Mouse (Mus musculus) liver, embryonic 13.5 days (tissue): ENCODE data around the gene Ptprg. TPM values are rescaled to one million over a fixed set of nuclear protein-coding genes. Genes with fewer than 3 reads are reported as not detected.

Experiments
- ATAC-seq: fragments of 200-750 bp; cut with Nextera tagmentation; 2 replicates; pipeline ENCODE4 v1.8.0; 2017; ENCODE audit warnings: low read depth, mild to moderate bottlenecking, moderate number of reproducible peaks, moderate library complexity
- DNase-seq: peaks from one replicate; pipeline ENCODE4 v3.0.0; 2022
- H3K27ac ChIP-seq: fragments of 300-500 bp; sonication (generic); 2 replicates; pipeline ENCODE4 v1.5.1; 2015; ENCODE audit warnings: moderate library complexity, mild to moderate bottlenecking, inconsistent platforms
- H3K27me3 ChIP-seq: fragments of 300-500 bp; sonication (generic); 2 replicates; pipeline ENCODE4 v1.6.1; 2015; ENCODE audit warnings: mild to moderate bottlenecking, inconsistent platforms
- H3K36me3 ChIP-seq: fragments of 300-500 bp; sonication (generic); 2 replicates; pipeline ENCODE4 v1.6.1; 2015; ENCODE audit warnings: mild to moderate bottlenecking, inconsistent platforms
- H3K4me1 ChIP-seq: fragments of 300-500 bp; sonication (generic); replicated peaks from 2 replicates; pipeline ENCODE4 v1.6.1; 2015; ENCODE audit warnings: inconsistent platforms
- H3K4me2 ChIP-seq: fragments of 300-500 bp; sonication (generic); 2 replicates; pipeline ENCODE4 v1.6.1; 2015; ENCODE audit warnings: inconsistent platforms, mild to moderate bottlenecking, moderate library complexity
- H3K4me3 ChIP-seq: fragments of 300-500 bp; sonication (generic); replicated peaks from 2 replicates; pipeline ENCODE4 v1.5.1; 2015; ENCODE audit warnings: mild to moderate bottlenecking, inconsistent platforms
- H3K9ac ChIP-seq: fragments of 300-500 bp; sonication (generic); 2 replicates; pipeline ENCODE4 v1.6.1; 2015; ENCODE audit warnings: mild to moderate bottlenecking, inconsistent platforms
- H3K9me3 ChIP-seq: fragments of 300-500 bp; sonication (generic); replicated peaks from 2 replicates; pipeline ENCODE4 v1.6.1; 2016; ENCODE audit warnings: inconsistent platforms
- WGBS: fragments of 180-500 bp; shearing (Covaris S2); methylation state at CpG from one replicate; pipeline ENCODE4 v1.1.7; 2015; ENCODE audit not compliant: insufficient replicate concordance; 5-methylcytosine and 5-hydroxymethylcytosine counted together
- polyA plus RNA-seq: library from polyadenylated mRNA; unstranded; fragments of >200 nt; fragmentation: Nextera tagmentation; extraction: Ambion mirVana; gene quantifications from 2 replicates; pipeline ENCODE4 v1.2.1, GENCODE M21; 2015

Gene Ptprg
- polyA plus RNA-seq, 1 experiment from 2014 or later: 1.5 TPM

DNA sequence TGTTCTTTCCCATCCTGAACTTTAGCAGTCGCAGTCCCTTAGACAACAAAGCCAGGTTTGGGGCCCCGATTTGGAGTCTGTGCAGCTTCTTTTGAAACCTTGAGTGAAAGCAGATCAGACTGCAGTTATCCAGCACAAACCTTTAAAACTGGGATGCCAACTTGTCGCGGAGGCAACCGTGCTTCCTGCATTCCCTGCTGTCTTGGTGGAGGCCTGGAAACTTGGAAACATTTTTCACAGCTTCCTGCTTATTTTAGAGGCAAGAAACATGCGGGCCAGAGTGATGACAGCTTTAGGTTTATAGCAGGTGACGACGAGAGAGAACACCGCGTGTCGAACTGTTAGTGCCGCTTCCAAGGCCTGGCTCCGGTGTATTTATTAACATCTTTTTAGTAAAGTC lies 342.2 kb downstream of the Ptprg start:
- no peaks in the 10 kb centered on the region for H3K4me1 ChIP-seq
- no peak for DNase-seq
- no peak overlapping the region for H3K4me3 ChIP-seq
- ATAC-seq: no peak
- no peaks in the 10 kb centered on the region for H3K36me3 ChIP-seq
- H3K9me3 ChIP-seq: no peaks in the 10 kb centered on the region
- no peak overlapping the region for H3K4me2 ChIP-seq
- H3K27ac ChIP-seq: no peak overlapping the region
- no peak overlapping the region for H3K9ac ChIP-seq
- H3K27me3 ChIP-seq: no peaks in the 10 kb centered on the region
- WGBS: 74% methylated on average over 13 of the region's 13 CpGs

DNA sequence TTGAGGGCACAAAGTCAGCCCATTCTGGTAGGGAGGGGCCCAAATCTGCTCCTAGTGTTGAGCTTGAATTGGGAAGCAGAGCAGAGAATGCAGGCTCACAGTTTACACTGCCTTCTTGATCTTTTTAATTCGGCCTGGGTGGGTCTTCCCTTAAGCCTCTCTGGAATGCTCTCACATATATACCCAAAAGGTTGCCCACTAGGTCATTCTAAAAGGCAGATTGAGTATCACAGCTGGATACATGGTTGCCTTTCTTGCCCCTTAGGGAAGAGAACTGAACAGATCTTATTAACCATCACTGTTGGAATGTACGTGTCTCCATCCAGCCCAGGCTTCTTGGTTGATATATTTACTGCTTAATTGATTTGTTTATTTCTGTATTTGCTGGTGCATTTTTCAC lies 349.5 kb downstream of the Ptprg start:
- Histone ChIP-seq H3K9me3 (no peaks in the 10 kb centered on the region), H3K4me1 (no peaks in the 10 kb centered on the region), H3K9ac (no peak overlapping the region), H3K36me3 (no peaks in the 10 kb centered on the region), H3K4me2 (no peak overlapping the region), H3K4me3 (no peak overlapping the region), H3K27me3 (no peaks in the 10 kb centered on the region), H3K27ac (no peak overlapping the region)
- ATAC-seq (no peak), DNase-seq (no peak)
- WGBS: 52% methylated on average over 2 of the region's 2 CpGs

DNA sequence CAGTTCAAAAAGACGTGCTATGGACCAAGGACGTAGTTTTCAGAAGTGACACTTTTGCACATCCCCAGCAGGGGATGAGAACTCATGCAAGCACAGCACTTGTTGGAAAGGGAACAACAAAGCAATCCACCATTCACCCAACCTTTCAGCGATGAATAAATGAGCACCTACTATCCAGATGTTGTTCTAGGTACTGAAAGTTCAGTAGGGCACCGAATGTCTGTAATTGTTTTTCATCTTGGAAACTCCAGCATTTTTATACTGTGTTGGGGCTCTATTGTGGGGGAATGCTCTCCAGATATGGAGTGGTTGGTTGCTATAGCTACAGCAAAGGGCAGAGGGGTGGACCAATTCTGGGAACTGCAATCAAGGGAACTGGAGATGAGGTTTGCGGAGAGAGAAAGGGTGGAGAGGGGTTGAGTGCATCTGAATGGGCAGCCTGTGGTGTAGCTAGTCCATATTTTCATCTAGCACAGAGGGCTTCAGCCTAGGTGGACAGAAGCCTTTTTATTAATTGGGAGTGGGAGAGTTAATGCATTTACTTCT lies 352.9 kb downstream of the Ptprg start:
- Histone ChIP-seq H3K4me2 (no peak overlapping the region), H3K9me3 (no peaks in the 10 kb centered on the region), H3K36me3 (no peaks in the 10 kb centered on the region), H3K27me3 (no peaks in the 10 kb centered on the region), H3K27ac (no peak overlapping the region), H3K4me3 (no peak overlapping the region), H3K9ac (no peak overlapping the region), H3K4me1 (no peaks in the 10 kb centered on the region)
- 71% methylated on average over 5 of the region's 5 CpGs for WGBS
- DNase-seq: no peak
- ATAC-seq: no peak

DNA sequence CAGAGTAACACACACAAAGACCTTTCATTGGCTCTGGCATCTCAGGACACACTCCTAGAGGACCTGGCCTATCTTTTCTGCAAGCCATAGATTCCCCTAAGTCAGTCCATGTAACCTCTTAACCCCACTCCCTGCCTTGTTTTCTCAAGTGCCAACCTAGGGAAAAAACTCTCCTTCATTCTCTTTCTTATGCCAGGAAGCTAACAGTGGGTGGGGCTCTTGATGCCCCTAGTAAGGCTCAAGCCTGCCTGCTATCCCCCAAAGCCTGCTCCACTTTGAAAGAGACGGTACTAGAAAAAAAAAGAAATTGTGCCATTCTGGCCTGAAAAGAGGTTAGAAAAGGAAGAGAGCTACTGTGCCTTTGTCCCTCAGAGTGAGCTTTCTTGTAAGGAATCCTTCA lies 358.9 kb downstream of the Ptprg start:
- WGBS: 82% methylated on average over 1 of the region's 1 CpGs

DNA sequence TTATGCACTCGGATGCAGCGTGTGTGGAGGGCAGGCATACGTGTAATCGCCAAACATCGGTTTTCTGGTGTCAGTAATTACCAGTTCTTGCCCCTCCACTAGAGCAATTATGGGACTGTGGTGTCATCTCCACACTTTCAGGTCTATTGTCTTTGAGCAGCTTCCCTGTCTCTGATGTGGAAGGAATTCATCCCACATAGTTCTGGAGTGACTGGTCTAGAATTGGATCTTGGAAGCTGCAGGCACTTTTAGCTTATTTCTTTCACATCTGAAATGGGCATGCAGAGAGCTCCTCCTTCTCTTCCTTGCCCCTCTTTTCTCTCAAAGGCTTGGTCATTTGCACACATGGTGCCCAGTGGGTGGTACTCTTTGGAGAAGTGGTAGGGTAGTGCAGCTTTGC lies 363.9 kb downstream of the Ptprg start:
- Histone ChIP-seq H3K27me3 (no peaks in the 10 kb centered on the region), H3K36me3 (no peaks in the 10 kb centered on the region), H3K9ac (no peak overlapping the region), H3K9me3 (no peaks in the 10 kb centered on the region), H3K4me1 (no peaks in the 10 kb centered on the region), H3K27ac (no peak overlapping the region), H3K4me2 (no peak overlapping the region), H3K4me3 (no peak overlapping the region)
- ATAC-seq: no peak
- no peak for DNase-seq
- WGBS: 79% methylated on average over 5 of the region's 5 CpGs

More for the DNA sequence above, 358.9 kb downstream of the Ptprg start:
- H3K27ac ChIP-seq: no peak overlapping the region
- H3K27me3 ChIP-seq: no peaks in the 10 kb centered on the region
- H3K9me3 ChIP-seq: no peaks in the 10 kb centered on the region
- no peaks in the 10 kb centered on the region for H3K36me3 ChIP-seq
- no peak overlapping the region for H3K4me2 ChIP-seq
- H3K9ac ChIP-seq: no peak overlapping the region
- no peaks in the 10 kb centered on the region for H3K4me1 ChIP-seq
- no peak overlapping the region for H3K4me3 ChIP-seq
- DNase-seq: no peak
- no peak for ATAC-seq

DNA sequence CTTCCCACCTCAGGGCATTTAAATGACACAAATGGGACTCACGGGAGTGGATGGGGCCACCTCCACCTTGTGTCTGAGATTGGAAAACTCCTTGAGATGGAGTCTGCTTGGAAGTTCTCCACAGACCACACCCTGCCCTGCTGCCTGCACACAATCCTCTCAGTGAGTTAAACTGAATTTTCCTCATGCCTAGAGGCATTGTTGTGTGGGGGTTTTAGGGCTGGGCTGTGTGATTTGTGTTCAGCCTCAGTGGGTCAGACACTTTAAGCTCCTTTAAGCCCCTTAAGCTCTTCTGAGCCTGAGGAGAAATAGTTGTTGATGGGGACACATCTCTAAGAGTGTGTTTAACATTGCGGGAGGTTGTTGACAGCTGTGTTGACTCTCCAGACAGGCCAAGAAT lies 375.2 kb downstream of the Ptprg start:
- Histone ChIP-seq H3K4me1 (no peaks in the 10 kb centered on the region), H3K4me2 (no peak overlapping the region), H3K27me3 (no peaks in the 10 kb centered on the region), H3K27ac (no peak overlapping the region), H3K36me3 (no peaks in the 10 kb centered on the region), H3K9me3 (no peaks in the 10 kb centered on the region), H3K9ac (no peak overlapping the region), H3K4me3 (no peak overlapping the region)
- 72% methylated on average over 2 of the region's 2 CpGs for WGBS
- DNase-seq (no peak), ATAC-seq (no peak)

DNA sequence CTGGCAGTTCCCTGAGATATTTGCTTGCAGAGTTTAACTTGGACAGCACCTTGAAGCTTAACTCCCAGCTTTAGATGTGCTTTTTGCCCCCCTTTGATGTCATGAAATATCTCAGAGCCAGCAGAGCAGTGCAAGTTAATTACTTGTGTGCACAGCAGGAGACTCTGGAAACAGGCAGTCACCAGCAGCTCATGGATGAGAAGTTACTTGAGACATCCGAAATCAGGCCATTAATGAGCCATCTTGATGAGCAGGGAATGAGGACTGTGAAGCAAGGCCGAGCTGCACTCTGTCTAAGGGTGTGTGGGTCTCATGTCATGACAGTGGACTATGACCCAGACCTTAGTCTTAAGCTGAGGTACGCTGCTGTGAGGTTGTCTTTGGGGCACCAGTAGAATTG lies 379.2 kb downstream of the Ptprg start:
- Histone ChIP-seq H3K4me3 (no peak overlapping the region), H3K9me3 (no peaks in the 10 kb centered on the region), H3K4me1 (no peaks in the 10 kb centered on the region), H3K27me3 (no peaks in the 10 kb centered on the region), H3K27ac (no peak overlapping the region), H3K4me2 (no peak overlapping the region), H3K9ac (no peak overlapping the region), H3K36me3 (no peaks in the 10 kb centered on the region)
- DNase-seq: no peak
- ATAC-seq: no peak
- 48% methylated on average over 3 of the region's 3 CpGs for WGBS

DNA sequence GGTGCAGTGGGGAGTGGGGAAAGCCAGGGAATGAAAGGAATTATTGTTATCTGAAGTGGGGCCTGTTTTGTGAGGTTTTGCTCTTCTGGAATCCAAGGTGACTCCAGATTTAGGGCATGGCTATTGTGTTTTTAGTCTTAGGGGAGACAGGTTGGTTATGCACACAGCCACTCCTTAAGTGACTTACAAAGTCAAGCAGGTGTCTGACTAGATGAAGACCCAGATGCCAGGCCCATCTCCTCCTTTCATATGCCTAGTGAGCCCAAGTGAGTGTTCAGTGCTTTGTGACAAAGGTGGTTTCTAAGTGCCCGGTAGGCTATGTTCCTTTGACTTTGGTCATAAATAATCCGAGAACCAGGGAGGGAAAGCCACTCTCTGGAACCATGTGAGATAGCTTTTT lies 381.2 kb downstream of the Ptprg start:
- Histone ChIP-seq H3K4me1 (no peaks in the 10 kb centered on the region), H3K27me3 (no peaks in the 10 kb centered on the region), H3K4me3 (no peak overlapping the region), H3K9ac (no peak overlapping the region), H3K27ac (no peak overlapping the region), H3K9me3 (no peaks in the 10 kb centered on the region), H3K4me2 (no peak overlapping the region), H3K36me3 (no peaks in the 10 kb centered on the region)
- WGBS: 66% methylated on average over 2 of the region's 2 CpGs
- DNase-seq (no peak), ATAC-seq (no peak)

DNA sequence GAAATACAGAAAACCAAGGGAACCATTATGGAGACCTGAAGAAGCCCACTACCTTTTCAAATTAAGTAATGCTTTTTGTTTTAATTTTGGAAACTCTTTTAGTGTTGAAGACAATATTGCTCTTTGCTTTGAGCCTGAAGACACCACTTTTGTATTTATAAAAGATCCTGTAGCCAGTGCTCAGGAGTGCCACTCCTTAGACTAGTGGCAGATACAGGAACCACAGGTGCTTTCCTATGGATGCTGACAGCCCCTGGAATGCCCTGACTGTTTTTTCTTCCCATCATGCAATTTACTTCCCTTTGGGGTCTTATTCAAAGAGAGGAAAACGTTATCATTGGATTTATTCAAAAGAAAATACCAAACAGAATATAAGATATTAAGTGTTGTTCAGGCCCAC lies 381.9 kb downstream of the Ptprg start:
- DNase-seq: no peak
- Histone ChIP-seq H3K9ac (no peak overlapping the region), H3K36me3 (no peaks in the 10 kb centered on the region), H3K27ac (no peak overlapping the region), H3K9me3 (no peaks in the 10 kb centered on the region), H3K4me3 (no peak overlapping the region), H3K4me2 (no peak overlapping the region), H3K4me1 (no peaks in the 10 kb centered on the region), H3K27me3 (no peaks in the 10 kb centered on the region)
- no peak for ATAC-seq
- WGBS: 19% methylated on average over 1 of the region's 1 CpGs

DNA sequence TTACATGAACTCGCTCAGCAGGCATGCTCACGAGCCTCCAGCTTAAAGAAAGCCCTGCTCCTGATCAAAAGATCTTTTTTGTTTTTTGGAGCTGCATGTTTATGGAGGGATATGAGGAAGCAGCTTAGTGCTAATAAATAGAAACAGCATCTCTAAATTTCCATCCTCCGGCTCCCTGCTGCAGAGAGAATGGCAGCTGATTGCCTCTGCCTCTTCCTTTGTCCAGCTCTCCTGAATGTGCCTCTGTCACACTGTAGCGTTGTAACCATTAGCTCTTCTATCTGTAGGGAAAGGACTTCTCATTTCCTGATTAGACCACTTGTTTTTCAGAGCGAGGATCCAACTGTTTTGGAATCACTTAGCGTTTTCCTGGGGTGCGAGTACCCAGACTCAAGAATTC lies 382.4 kb downstream of the Ptprg start:
- no peaks in the 10 kb centered on the region for H3K4me1 ChIP-seq
- no peak overlapping the region for H3K4me3 ChIP-seq
- no peak overlapping the region for H3K9ac ChIP-seq
- WGBS: 62% methylated on average over 7 of the region's 7 CpGs
- ATAC-seq (no peak), DNase-seq (no peak)
- no peaks in the 10 kb centered on the region for H3K36me3 ChIP-seq
- H3K9me3 ChIP-seq: no peaks in the 10 kb centered on the region
- H3K27ac ChIP-seq: no peak overlapping the region
- H3K4me2 ChIP-seq: no peak overlapping the region
- H3K27me3 ChIP-seq: no peaks in the 10 kb centered on the region

DNA sequence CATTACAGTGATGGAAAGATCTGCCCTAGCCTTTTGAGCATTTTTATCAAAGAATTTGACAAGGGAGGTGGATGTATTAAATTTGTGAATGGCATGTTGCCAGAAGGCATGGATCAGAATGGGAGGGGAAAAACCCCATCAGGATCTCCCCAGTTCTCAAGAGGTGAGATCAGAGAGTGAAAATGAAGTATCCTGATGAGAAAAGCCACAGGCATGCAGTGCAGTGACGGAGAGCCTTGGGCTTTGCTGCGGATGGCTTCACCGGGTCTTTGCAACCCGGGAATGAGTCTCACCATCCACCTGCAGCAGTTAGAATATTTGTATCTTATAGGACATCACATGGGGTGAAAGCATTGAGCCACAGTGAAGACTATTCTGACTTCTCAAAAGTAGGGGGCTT lies 385.6 kb downstream of the Ptprg start:
- Histone ChIP-seq H3K27me3 (no peaks in the 10 kb centered on the region), H3K4me1 (no peaks in the 10 kb centered on the region), H3K9ac (no peak overlapping the region), H3K36me3 (no peaks in the 10 kb centered on the region), H3K9me3 (no peaks in the 10 kb centered on the region), H3K4me3 (no peak overlapping the region), H3K27ac (no peak overlapping the region), H3K4me2 (no peak overlapping the region)
- DNase-seq (no peak), ATAC-seq (no peak)
- 82% methylated on average over 4 of the region's 4 CpGs for WGBS

DNA sequence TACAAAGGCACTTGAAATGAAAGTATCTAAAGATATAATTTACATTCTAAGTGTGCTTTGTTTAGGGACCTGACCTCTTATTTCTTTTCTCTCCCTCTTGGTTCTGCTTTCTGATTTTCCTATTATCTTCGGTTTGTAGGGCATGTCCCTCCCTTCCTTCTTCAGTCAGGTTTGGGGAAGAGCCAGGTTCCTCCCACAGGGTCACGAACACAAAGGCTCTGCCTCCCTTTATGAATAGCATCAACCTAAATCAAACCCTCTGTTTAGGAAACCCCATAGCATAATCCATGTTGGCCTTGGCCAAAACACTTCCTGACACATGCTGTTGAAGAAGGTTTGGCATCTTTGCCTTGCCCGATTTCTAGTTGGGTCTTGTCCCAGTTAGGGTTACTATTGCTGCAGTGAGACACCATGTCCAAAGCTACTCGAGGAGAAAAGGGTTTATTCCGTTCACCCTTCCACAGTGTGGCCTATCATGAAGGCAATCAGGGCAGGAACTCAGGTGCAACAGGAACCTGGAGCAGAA lies 388.7 kb downstream of the Ptprg start:
- Histone ChIP-seq H3K4me1 (no peaks in the 10 kb centered on the region), H3K36me3 (no peaks in the 10 kb centered on the region), H3K4me3 (no peak overlapping the region), H3K27ac (no peak overlapping the region), H3K4me2 (no peak overlapping the region), H3K27me3 (no peaks in the 10 kb centered on the region), H3K9ac (no peak overlapping the region), H3K9me3 (no peaks in the 10 kb centered on the region)
- no peak for DNase-seq
- WGBS: 52% methylated on average over 5 of the region's 5 CpGs
- ATAC-seq: no peak
